In the genomic region with DNA sequence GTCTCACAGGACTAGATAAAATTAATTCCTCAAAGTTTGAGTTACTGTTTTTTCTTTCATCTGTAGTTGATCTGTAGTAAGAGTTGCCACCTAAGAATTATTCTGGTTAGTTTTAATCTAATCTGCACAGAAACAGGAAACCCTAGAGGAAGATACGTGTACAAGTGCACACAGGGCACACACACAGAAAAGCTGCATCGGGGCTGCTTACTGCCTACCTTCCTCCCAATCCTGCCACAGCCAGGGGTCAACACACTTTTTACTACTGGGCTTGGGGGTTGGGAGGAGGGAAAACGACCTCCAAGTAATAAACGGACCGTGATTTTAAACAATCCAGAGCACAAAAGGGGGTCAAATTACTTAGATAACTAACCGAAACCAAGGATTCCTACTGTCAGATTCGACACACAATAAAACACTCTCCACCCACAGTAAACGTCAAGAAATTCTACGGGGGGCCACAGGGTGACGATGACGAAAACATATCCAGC, we compare ENCODE assay signal across 8 mouse cellular contexts. TPM values are rescaled to one million over a fixed set of nuclear protein-coding genes. Genes with fewer than 3 reads are reported as not detected.
DNase-seq lines count a peak whose midpoint lies in the region; ATAC-seq and TF ChIP-seq lines count a peak whose summit lies in the region.

No protein-coding gene starts in this region.

- H3K27ac ChIP-seq in embryonic facial prominence, embryonic 12.5 days, result no peak overlapping the region
- H3K27ac ChIP-seq in hindbrain, postnatal 0 days, result peak overlapping the region; percentile 98
- H3K27ac ChIP-seq in midbrain, embryonic 13.5 days, result no peak overlapping the region; the same call in 1 of the 2 replicates

- TF ChIP-seq CTCF in hindbrain, postnatal 0 days (IDR thresholded peaks at IDR 0.05; ENCODE audit: low read depth), result 0 out of 2 replicates have a peak, but pooled peaks have one; percentile 5

- ATAC-seq in embryonic facial prominence, embryonic 12.5 days (ENCODE audit: insufficient number of reproducible peaks, insufficient read depth, low FRiP score, low TSS enrichment), result no peak
- no peak for ATAC-seq in hindbrain, postnatal 0 days
- no peak for ATAC-seq in midbrain, embryonic 13.5 days

- no peaks in the 10 kb centered on the region for H3K9me3 ChIP-seq in embryonic facial prominence, embryonic 12.5 days
- no peaks in the 10 kb centered on the region for H3K9me3 ChIP-seq in hindbrain, postnatal 0 days (ENCODE audit: low read length)
- no peaks in the 10 kb centered on the region for H3K9me3 ChIP-seq in midbrain, embryonic 13.5 days

- WGBS in embryonic facial prominence, embryonic 12.5 days, result 1% methylated on average over 11 of the region's 11 CpGs
- WGBS in hindbrain, postnatal 0 days, result under 1% methylated on average over 11 of the region's 11 CpGs
- WGBS in midbrain, embryonic 13.5 days, result under 1% methylated on average over 11 of the region's 11 CpGs

- DNase-seq in adrenal gland, postnatal 14 days, result peak; percentile 47
- DNase-seq in adrenal gland, postnatal 10 days, result no peak
- peak; percentile 37 for DNase-seq in 3T3-L1 (ENCODE audit: low read depth, low spot score)
- peak; percentile 51 for DNase-seq in hindbrain, postnatal 0 days (ENCODE audit: low spot score)
- no peak for DNase-seq in gastrocnemius, adult 8-10 months (ENCODE audit: low spot score in 2 of 2)
- no peak for DNase-seq in left cerebral cortex, adult 8-10 months (ENCODE audit: low spot score in 2 of 2)

- H3K4me2 ChIP-seq in embryonic facial prominence, embryonic 12.5 days (replicated peaks), result peak overlapping the region; percentile 86
- peak overlapping the region; percentile 90 for H3K4me2 ChIP-seq in hindbrain, postnatal 0 days (ENCODE audit: low read depth, low read length)
- peak overlapping the region; percentile 92 for H3K4me2 ChIP-seq in midbrain, embryonic 13.5 days (replicated peaks)

- no peaks in the 10 kb centered on the region for H3K27me3 ChIP-seq in embryonic facial prominence, embryonic 12.5 days
- H3K27me3 ChIP-seq in hindbrain, postnatal 0 days (ENCODE audit: insufficient read depth, low read length), result no peaks in the 10 kb centered on the region
- peaks cover 10% of the 10 kb centered on the region for H3K27me3 ChIP-seq in midbrain, embryonic 13.5 days

- H3K4me1 ChIP-seq in embryonic facial prominence, embryonic 12.5 days, result peaks cover 38% of the 10 kb centered on the region
- 0 out of 2 replicates have a peak, but pooled peaks cover 6% of the 10 kb centered on the region for H3K4me1 ChIP-seq in hindbrain, postnatal 0 days (ENCODE audit: insufficient read depth, low read length)
- H3K4me1 ChIP-seq in midbrain, embryonic 13.5 days (replicated peaks), result peaks cover 39% of the 10 kb centered on the region

- H3K4me3 ChIP-seq in embryonic facial prominence, embryonic 12.5 days, result peak overlapping the region; percentile 94
- peak overlapping the region; percentile 94 for H3K4me3 ChIP-seq in hindbrain, postnatal 0 days (ENCODE audit: low read length)
- peak overlapping the region; percentile 91 for H3K4me3 ChIP-seq in midbrain, embryonic 13.5 days (replicated peaks)

- peak overlapping the region; percentile 91 for H3K9ac ChIP-seq in embryonic facial prominence, embryonic 12.5 days
- peak overlapping the region; percentile 97 for H3K9ac ChIP-seq in hindbrain, postnatal 0 days (replicated peaks; ENCODE audit: low read length)
- peak overlapping the region; percentile 90 for H3K9ac ChIP-seq in midbrain, embryonic 13.5 days (replicated peaks)

- H3K36me3 ChIP-seq in embryonic facial prominence, embryonic 12.5 days, result no peaks in the 10 kb centered on the region
- no peaks in the 10 kb centered on the region for H3K36me3 ChIP-seq in hindbrain, postnatal 0 days (ENCODE audit: insufficient read depth, low read length)
- no peaks in the 10 kb centered on the region for H3K36me3 ChIP-seq in midbrain, embryonic 13.5 days

RNA-seq across cellular contexts. Expression of gene Map3k1, which starts 1.6 kb away (rescaled TPM):
- 60.4 and 62.0 TPM in 2 replicates for total RNA-seq in adrenal gland, postnatal 14 days (2021)
- total RNA-seq in adrenal gland, postnatal 10 days (2021), result 10 to 100 TPM; 51.1 to 81.1 TPM
- 17.9 and 18.3 TPM in 2 replicates for polyA plus RNA-seq in embryonic facial prominence, embryonic 12.5 days (2016; fragmentation: Nextera tagmentation; extraction: Ambion mirVana)
- 36.3 and 45.3 TPM in 2 replicates for total RNA-seq in hindbrain, postnatal 0 days (2014; rRNA removed)
- polyA plus RNA-seq in hindbrain, postnatal 0 days (2015; fragmentation: Nextera tagmentation; extraction: Ambion mirVana), result 15.3 and 19.2 TPM in 2 replicates
- polyA plus RNA-seq in midbrain, embryonic 13.5 days (2015; fragmentation: Nextera tagmentation; extraction: Ambion mirVana), result 12.0 and 12.6 TPM in 2 replicates
- total RNA-seq in gastrocnemius, adult 8-10 months (2022), result 1 to 10 TPM; 6.7 to 8.1 (median 7.2) TPM
- total RNA-seq in left cerebral cortex, adult 8-10 months (2022), result 10 to 100 TPM in 3 of 4 experiments, 1 to 10 TPM in 1; 8.5 to 13.2 (median 12.0) TPM

Comparison
In these comparisons a context has a peak if more than half of its experiments do, and no peak if none do; other contexts are left out.
1. DNase-seq: peak in adrenal gland, postnatal 14 days (single experiment), 3T3-L1 (single experiment) and hindbrain, postnatal 0 days (single experiment); none in adrenal gland, postnatal 10 days (single experiment), gastrocnemius, adult 8-10 months (0 of 2) and left cerebral cortex, adult 8-10 months (0 of 2).
2. Peak in every context shown above with its lines, with median percentiles within 50 percentile points of each other: H3K4me2 ChIP-seq, H3K4me3 ChIP-seq and H3K9ac ChIP-seq.